Mouse (Mus musculus) telencephalon, adult 2 months (tissue): Measurements from ENCODE around the gene Gpat2.

ENCODE experiments used
- DNase-seq: peaks from one replicate; pipeline ENCODE4 v3.0.0-alpha.2; 2011; ENCODE audit warnings: low read depth, low spot score

Gpat2 gene

GRCm38 (mm10) chr2:127444055-127444789 is 19.2 kb downstream of the Gpat2 start, which contains the start of gene Fahd2a:
TSS of gene Fahd2a (minus strand) at chr2:127444565.
- DNase-seq: peak; percentile 92

- no peak for DNase-seq
Observed at GRCm38 (mm10) chr2:127446847-127447246, 21.8 kb downstream of the Gpat2 start.

GRCm38 (mm10) chr2:127449691-127450090 is 24.7 kb downstream of the Gpat2 start:
- no peak for DNase-seq

GRCm38 (mm10) chr2:127451748-127452147 is 26.7 kb downstream of the Gpat2 start:
- no peak for DNase-seq

GRCm38 (mm10) chr2:127453141-127453540 is 28.1 kb downstream of the Gpat2 start:
- DNase-seq: no peak

DNA sequence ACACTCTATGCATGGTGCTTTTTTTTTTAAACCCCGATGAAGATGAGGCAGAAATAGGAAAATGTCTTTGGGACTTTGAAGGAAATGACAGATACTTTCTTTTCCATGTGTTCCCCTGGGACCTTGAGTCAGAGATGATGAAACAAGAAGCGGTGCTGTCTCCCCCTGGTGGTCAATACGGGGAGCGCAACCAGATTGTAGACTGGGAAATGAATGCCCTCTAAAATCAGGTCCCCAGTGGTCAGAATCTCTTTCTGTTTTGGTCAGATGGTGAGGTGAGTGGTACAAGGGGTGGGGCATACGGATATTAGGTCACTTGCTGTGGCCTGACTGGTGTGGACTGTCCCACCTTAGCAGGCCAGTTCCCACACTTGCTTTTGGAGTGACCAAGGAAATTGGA is 28.8 kb downstream of the Gpat2 start:
- no peak for DNase-seq

GRCm38 (mm10) chr2:127459341-127459740 is 34.3 kb downstream of the Gpat2 start:
- no peak for DNase-seq

DNA sequence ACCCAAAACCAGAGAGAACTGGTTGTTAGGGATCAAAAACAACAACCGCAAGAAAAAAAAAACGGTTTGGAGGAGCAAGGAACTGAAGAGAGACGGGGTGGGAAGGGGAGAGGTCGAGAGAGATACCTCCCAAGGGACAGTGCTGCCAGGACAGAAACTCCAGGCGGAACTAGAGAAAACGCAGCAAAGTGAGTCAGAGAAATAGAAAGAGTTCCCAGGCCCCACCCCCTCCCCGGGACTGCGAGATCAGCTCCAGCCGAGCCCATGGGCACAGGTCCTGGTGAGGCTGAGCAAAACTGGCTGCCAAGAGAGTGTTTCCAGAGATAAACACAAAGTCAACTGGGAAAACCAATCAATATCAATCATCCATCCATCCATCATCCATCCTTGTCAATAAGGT is 36.4 kb downstream of the Gpat2 start:
- no peak for DNase-seq

- DNase-seq: no peak
Observed at GRCm38 (mm10) chr2:127462314-127462713, 37.3 kb downstream of the Gpat2 start.

GRCm38 (mm10) chr2:127470183-127470582 is 45.2 kb downstream of the Gpat2 start:
- no peak for DNase-seq

DNA sequence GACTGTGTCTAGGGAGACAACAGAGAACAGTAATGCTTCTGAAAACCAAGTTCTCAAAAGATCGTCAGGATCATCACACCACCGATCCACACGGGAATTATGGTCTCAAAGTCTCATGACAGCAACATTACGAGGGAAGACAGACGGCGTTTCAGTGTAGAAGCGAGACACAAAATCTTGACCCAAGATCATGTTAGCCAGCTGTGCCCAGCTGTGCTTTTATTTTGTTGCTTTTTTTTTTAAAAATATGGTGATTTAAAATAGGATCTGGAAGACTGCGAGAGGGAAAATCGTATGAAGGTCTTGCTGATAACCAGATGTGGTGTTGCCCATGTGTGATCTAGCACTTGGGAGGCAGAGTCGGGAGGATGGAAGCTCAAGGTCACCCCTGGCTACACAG is 45.7 kb downstream of the Gpat2 start:
- DNase-seq: no peak

GRCm38 (mm10) chr2:127471281-127471680 is 46.3 kb downstream of the Gpat2 start:
- DNase-seq: no peak

GRCm38 (mm10) chr2:127472279-127472678 is 47.3 kb downstream of the Gpat2 start:
- DNase-seq: no peak

DNA sequence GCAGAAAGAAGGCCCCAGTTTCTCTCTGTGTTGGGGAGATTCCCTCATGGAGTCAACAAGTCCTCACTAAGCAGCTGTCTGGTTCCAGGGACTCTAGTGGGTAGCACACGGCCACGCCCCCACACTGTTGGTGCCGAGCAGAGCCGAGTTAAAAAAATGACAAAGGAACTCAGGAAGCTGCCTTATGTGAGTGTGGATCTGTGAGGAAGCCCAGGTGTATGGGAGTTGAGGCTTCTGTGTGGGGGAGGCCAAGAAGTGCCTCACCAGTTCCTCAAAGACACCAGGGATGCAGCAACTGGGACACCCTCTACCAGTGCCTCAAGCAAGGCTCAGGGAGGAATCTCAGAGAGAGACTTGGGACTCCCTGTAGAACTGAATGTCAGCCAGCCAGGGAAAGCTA is 54.2 kb downstream of the Gpat2 start:
- DNase-seq: no peak

GRCm38 (mm10) chr2:127479763-127480162 is 54.8 kb downstream of the Gpat2 start:
- DNase-seq: no peak

- no peak for DNase-seq
Observed at GRCm38 (mm10) chr2:127481841-127482532, 57.0 kb downstream of the Gpat2 start.

DNA sequence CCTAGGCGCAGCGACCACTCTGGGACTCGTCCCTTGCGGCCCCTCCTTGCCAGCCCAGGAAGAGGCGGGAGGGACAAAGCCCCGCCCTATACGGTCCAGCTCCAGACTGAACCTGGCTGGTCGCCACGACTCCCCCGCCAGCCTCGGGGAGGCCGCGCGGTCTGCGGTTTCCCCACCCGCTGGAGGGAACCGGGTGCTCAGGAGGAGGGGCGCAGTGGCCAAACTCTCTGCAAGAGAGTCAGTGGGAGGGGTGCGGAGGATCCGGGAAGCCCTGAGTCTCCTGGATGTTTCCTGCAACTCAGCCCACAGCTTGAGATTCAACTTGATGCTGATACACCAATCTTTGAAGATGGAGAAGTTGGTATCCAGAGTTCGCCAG is 57.5 kb downstream of the Gpat2 start:
- no peak for DNase-seq

DNA sequence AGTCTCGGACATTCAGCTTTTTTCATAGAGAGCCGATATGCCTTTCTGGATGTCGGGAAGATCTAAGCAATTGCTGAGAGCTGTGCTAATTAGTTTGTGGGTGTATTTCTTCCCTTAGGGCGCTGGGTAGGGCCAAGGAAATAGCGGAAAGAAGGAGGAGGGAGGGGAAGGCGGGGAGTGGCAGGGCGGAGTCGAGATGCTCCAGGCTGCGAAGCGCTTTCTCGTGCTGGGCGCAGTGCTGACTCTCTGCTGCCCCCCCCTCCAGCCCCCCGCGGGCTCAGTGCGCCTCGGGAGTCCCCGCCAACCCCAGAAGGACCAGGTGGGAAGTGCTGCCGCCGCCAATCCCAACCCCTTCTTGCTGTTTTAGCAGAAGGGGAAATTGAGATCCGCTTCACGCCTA is 58.0 kb downstream of the Gpat2 start:
- no peak for DNase-seq

- no peak for DNase-seq
Observed at GRCm38 (mm10) chr2:127484476-127485170, 59.6 kb downstream of the Gpat2 start.
